Mouse (Mus musculus) brain, embryonic 14.5 days (tissue): ENCODE measurements at regions not wholly inside any gene's neighbourhood (a gene's known extent, or its start where the extent isn't known, plus 50 kb on each side); places are given as distances from the start of the nearest gene placed in this dataset.
A peak's percentile ranks its signal among the peaks of the same experiment; 100 is the strongest.

ENCODE experiments used
- DNase-seq: peaks from one replicate; pipeline ENCODE4 v3.0.0-alpha.2; 2011; ENCODE audit warnings: low read depth
- CTCF ChIP-seq: fragments of 200-500 bp; IDR thresholded peaks from 2 replicates; pipeline ENCODE4 v1.5.1; 2012; ENCODE audit warnings: inconsistent platforms, mild to moderate bottlenecking, moderate library complexity, borderline replicate concordance; ENCODE audit not compliant: insufficient read depth, insufficient read length; ENCODE audit errors: extremely low read depth
- POLR2A ChIP-seq: fragments of 200-500 bp; IDR thresholded peaks from 2 replicates; pipeline ENCODE4 v1.6.1; 2012; ENCODE audit warnings: mild to moderate bottlenecking, inconsistent platforms, borderline replicate concordance; ENCODE audit not compliant: poor library complexity, insufficient read depth, insufficient read length, severe bottlenecking; ENCODE audit errors: extremely low read depth

DNA sequence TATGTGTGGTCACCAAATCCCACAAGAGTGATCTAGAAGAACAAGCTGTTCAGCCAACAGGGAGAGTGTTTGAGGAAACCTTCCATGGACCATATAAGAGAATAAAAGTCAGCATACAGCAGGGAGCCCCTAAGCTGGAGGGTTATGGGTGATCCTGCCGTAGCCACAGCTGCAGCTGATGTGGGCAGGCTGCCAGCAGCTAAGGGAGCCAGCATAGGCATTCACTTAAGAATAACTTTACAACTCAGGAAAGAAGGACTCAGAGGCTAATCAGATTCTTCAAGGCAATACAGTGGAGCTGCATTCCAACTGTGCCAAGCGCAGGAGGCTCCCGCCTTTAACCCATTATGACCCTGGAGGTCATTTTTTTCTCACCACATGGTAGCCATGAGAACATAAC, 121.6 kb downstream of the Uck2 start:
- DNase-seq: peak; percentile 55

DNA sequence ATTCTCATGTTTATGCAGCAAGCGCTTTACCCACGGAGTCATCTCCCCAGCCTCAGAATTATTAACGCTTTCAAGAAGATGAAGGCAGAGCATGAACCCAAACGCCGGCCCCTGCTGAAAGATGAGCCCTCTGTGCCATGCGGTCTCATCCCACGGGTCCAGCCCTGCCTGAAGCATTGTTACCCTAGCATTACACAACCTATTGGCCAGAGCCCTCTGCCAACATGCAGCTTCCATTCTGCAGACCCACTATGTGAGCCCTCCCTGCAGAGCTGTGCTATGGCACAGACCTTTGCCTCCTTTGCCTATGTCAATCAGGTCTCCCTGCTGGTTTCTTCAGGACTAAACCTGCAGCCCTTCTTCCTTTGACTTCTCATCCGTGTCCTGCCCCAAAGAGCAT, 122.6 kb downstream of the Uck2 start:
- DNase-seq: no peak
- TF ChIP-seq POLR2A (no peak), CTCF (no peak)

More for the DNA sequence above, 121.6 kb downstream of the Uck2 start:
- TF ChIP-seq POLR2A (no peak), CTCF (no peak)

DNA sequence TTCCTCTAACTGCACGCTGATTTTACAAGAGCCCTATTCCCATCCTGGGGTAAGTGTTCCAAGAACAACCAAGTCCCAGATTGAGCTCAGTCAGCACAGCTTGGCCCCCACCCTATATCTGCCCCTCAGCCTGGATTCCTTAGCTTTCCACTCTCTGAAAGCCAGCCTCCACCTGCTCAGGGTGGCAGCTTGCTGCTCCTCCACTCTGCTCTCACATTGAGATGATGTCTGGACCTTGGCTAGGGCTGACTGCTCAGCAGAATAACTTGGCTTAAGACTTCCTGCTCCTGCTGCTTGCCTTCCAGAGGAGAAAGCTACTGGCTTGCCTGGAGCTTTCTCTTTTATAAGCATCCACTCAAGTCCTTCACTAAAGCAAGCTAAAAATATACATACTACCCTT, 125.6 kb downstream of the Uck2 start:
- DNase-seq: no peak
- TF ChIP-seq POLR2A (no peak), CTCF (no peak)

GRCm38 (mm10) chr1:167152442-167152841, 132.7 kb downstream of the Uck2 start:
- no peak for TF ChIP-seq POLR2A
- no peak for TF ChIP-seq CTCF
- DNase-seq: no peak

DNA sequence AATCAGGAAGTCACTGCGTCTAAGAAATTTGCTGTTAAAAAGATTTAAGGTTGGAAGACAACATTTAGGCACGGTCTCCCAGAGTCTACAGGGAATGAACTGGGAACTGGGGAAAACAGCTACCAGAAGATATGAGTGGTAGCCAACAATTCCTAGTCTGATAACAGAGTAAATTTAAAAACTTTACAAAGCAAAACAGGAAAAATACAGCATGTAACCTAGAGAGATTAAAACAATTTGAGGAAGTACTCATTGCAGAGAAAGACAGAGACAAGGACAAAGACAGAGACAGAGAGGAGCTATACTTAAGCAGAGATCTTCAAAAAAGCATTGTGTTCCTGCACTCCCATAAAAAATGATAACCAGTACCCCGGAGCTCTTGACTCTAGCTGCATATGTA, 140.8 kb downstream of the Uck2 start:
- no peak for DNase-seq

GRCm38 (mm10) chr1:167143797-167144196, 141.3 kb downstream of the Uck2 start:
- no peak for DNase-seq
- TF ChIP-seq POLR2A: no peak
- TF ChIP-seq CTCF: no peak

More for the DNA sequence above, 140.8 kb downstream of the Uck2 start:
- no peak for TF ChIP-seq CTCF
- TF ChIP-seq POLR2A: no peak
